Mouse (Mus musculus) myocyte (in vitro differentiated cells): ENCODE measurements around the gene Aldh3a1.

Experiments
- CEBPB ChIP-seq: IDR thresholded peaks from 2 replicates; pipeline ENCODE4 v1.6.1; 2011; ENCODE audit warnings: mild to moderate bottlenecking, moderate library complexity; ENCODE audit not compliant: poor library complexity, insufficient read depth, severe bottlenecking
- E2F4 ChIP-seq: IDR thresholded peaks from one replicate; pipeline ENCODE4 v1.6.1; 2011; ENCODE audit warnings: mild to moderate bottlenecking, control low read depth, moderate library complexity; ENCODE audit not compliant: insufficient read depth
- MAX ChIP-seq: IDR thresholded peaks from one replicate; pipeline ENCODE4 v1.6.1; 2011; ENCODE audit warnings: low read depth, mild to moderate bottlenecking, control low read depth
- MYOD1 ChIP-seq, 3 experiments: IDR thresholded peaks; one replicate each; pipeline ENCODE4 v1.6.1; 2011; ENCODE audit warnings: control low read depth in 2 of 3, low read depth in 2 of 3, mild to moderate bottlenecking in 2 of 3, moderate library complexity in 1 of 3; ENCODE audit not compliant: insufficient read length in 2 of 3, control insufficient read depth in 1 of 3
- MYOG ChIP-seq, 3 experiments: IDR thresholded peaks; one replicate each; pipeline ENCODE4 v1.6.1; 2011; ENCODE audit warnings: control low read depth in 2 of 3, low read depth in 2 of 3, mild to moderate bottlenecking in 2 of 3; ENCODE audit not compliant: insufficient read length in 2 of 3, control insufficient read depth in 1 of 3, insufficient read depth in 1 of 3
- POLR2A ChIP-seq: IDR thresholded peaks from one replicate; pipeline ENCODE4 v1.6.1; 2011; ENCODE audit warnings: low read depth, mild to moderate bottlenecking, control low read depth, moderate library complexity; ENCODE audit not compliant: insufficient read length
- POLR2AphosphoS2 ChIP-seq: IDR thresholded peaks from one replicate; pipeline ENCODE4 v1.6.1; 2011; ENCODE audit warnings: low read depth, control low read depth; ENCODE audit not compliant: insufficient read length
- REST ChIP-seq: IDR thresholded peaks from one replicate; pipeline ENCODE4 v1.6.1; 2011; ENCODE audit warnings: mild to moderate bottlenecking, control low read depth, moderate library complexity; ENCODE audit not compliant: insufficient read depth, insufficient read length
- TCF12 ChIP-seq: IDR thresholded peaks from one replicate; pipeline ENCODE4 v1.6.1; 2011; ENCODE audit warnings: mild to moderate bottlenecking, control low read depth; ENCODE audit not compliant: poor library complexity, insufficient read depth, severe bottlenecking
- TCF3 ChIP-seq: IDR thresholded peaks from one replicate; pipeline ENCODE4 v1.6.1; 2011; ENCODE audit warnings: low read depth, control low read depth; ENCODE audit not compliant: insufficient read length
- USF1 ChIP-seq: IDR thresholded peaks from one replicate; pipeline ENCODE4 v1.6.1; 2011; ENCODE audit warnings: low read depth, mild to moderate bottlenecking, control low read depth, moderate library complexity

DNA sequence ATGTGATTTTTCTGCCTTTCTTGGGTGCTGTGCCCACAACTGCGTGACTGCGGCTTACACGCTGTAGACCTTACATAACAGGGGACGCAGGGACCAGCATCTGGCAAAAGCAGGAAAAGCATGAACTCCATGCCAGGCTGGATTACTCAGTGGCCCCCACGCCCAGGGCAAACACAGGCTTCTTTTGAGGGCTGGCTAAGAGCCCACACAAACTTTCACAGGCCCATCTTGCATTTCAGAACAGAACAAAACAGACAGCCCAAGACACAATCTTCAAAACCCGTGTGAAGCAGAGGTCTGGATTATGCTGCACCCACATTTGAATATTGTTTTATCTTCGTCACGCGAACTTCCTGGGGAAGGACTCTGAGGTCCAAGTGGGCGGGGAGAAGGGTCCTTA is 979 bp downstream of the Aldh3a1 start:
- TF ChIP-seq USF1 = no peak
- TF ChIP-seq POLR2A = no peak
- TF ChIP-seq E2F4 = no peak
- no peak for TF ChIP-seq MYOD1 (IDR thresholded peaks at IDR 0.05; ENCODE audit: control insufficient read depth in 1 of 3, insufficient read length in 2 of 3, low read depth in 2 of 3)
- no peak for TF ChIP-seq MAX
- 0 out of 2 replicates have a peak, but pooled peaks have one; percentile 4 for TF ChIP-seq CEBPB
- TF ChIP-seq TCF3 = no peak
- no peak for TF ChIP-seq TCF12
- no peak for TF ChIP-seq REST
- no peak for TF ChIP-seq MYOG (IDR thresholded peaks at IDR 0.05; ENCODE audit: control insufficient read depth in 1 of 3, insufficient read depth in 1 of 3, insufficient read length in 2 of 3, low read depth in 2 of 3)
- no peak for TF ChIP-seq POLR2AphosphoS2
